Mouse (Mus musculus) cerebellum, adult 2 months (tissue): ENCODE results near the gene Cdrt4. TPM values are rescaled to one million over a fixed set of nuclear protein-coding genes. Genes with fewer than 3 reads are reported as not detected.

Experiments used
- DNase-seq, 2 experiments: peaks; one replicate each; pipeline ENCODE4 v3.0.0; 2021
- H3K27ac ChIP-seq: fragments of 200-500 bp; 2 replicates; pipeline ENCODE4 v1.5.1; 2012; ENCODE audit warnings: low read length, control low read depth, inconsistent platforms; ENCODE audit not compliant: insufficient read depth
- H3K27me3 ChIP-seq: fragments of 200-500 bp; 2 replicates; pipeline ENCODE4 v1.6.1; 2012; ENCODE audit warnings: inconsistent platforms, mild to moderate bottlenecking, low read length, moderate library complexity; ENCODE audit not compliant: control insufficient read depth, insufficient read depth
- H3K4me1 ChIP-seq: fragments of 200-500 bp; 2 replicates; pipeline ENCODE4 v1.6.1; 2011; ENCODE audit warnings: low read length; ENCODE audit not compliant: control insufficient read depth, insufficient read depth
- H3K4me3 ChIP-seq: fragments of 200-500 bp; replicated peaks from 2 replicates; pipeline ENCODE3; 2011; ENCODE audit warnings: mild to moderate bottlenecking, low read depth, low read length, control low read depth; ENCODE audit not compliant: insufficient read depth
- CTCF ChIP-seq: fragments of 200-500 bp; IDR thresholded peaks from 2 replicates; pipeline ENCODE4 v1.5.1; 2011; ENCODE audit warnings: low read depth, mild to moderate bottlenecking, control low read depth, low read length, moderate library complexity, borderline replicate concordance; ENCODE audit not compliant: insufficient read depth
- POLR2A ChIP-seq: fragments of 200-500 bp; IDR thresholded peaks from 2 replicates; pipeline ENCODE4 v1.6.1; 2011; ENCODE audit warnings: low read length, control low read depth, borderline replicate concordance; ENCODE audit not compliant: insufficient read depth
- WGBS: fragments of 180-500 bp; shearing (Covaris S2); methylation state at CpG from one replicate; pipeline ENCODE4 v1.1.7; 2018; 5-methylcytosine and 5-hydroxymethylcytosine counted together
- polyA plus RNA-seq: library from polyadenylated mRNA; depleted of rRNA; stranded (reverse); fragments of >200 nt; gene quantifications from 2 replicates; pipeline ENCODE4 v1.2.3, GENCODE M21; 2012

The Cdrt4 gene
- polyA plus RNA-seq, 1 experiment: 0.26 TPM

DNA sequence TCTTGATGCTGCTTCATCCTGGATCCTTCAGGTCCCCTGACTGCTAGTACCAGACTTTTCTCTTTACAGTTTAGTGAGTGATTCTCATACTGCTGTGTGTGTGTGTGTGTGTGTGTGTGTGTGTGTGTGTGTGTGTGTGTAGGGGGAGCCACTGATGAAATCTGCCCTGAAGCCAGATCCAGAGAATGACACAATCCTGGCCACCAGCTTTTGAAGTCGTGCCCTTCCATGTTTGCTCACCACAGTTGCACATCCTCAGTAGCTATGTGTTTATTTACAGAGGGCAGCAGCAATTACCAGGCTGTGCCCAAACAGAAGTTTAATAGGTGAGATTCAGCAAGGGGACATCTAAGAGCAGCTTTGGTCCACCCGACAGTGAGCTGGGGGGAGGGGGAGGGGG is 34.2 kb upstream of the Cdrt4 start:
- 42% methylated on average over 2 of the region's 2 CpGs for WGBS
- no peak for DNase-seq
- Histone ChIP-seq H3K27me3 (no peaks in the 10 kb centered on the region), H3K27ac (no peak overlapping the region), H3K4me1 (no peaks in the 10 kb centered on the region), H3K4me3 (no peak overlapping the region)
- TF ChIP-seq POLR2A: no peak
- no peak for TF ChIP-seq CTCF

DNA sequence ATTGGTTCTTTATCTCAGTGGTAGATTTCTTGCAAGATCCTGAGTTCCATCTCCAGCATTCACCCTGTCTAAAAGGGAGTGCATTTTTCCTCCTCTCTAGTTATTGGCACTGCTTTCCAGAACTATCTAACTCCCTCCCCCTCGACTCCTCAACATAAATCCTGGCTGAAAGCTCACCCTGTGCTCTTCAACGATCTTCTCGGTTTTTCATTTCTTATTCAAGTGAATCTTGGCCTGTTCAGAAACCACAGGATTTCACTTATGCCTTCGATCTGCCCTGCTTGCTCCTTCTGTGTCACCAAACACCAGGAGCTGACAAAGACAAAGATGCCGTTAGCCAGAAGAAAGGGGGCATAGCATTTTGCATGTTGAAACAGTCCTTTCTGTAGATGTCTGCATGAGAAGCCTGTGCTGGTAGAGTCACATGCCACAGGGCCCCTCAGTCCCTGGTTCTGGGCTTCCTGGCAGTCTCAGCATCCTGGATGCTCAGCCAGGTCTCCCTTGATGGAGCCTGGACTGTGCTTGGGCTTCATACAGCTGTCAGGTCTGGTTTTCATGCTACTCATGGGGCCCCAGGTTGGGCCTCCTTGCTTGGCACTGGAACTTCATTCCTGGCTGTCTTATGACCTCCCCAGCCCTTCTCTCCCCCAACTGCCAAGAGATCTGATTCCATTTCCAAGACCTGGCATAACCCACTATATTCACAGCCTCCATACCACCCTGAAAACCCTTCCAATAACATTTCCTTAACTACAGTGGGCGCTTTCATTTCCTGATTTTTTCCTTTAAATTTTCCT is 30.8 kb upstream of the Cdrt4 start:
- Histone ChIP-seq H3K4me3 (no peak overlapping the region), H3K27me3 (no peaks in the 10 kb centered on the region), H3K27ac (no peak overlapping the region), H3K4me1 (no peaks in the 10 kb centered on the region)
- WGBS: 51% methylated on average over 6 of the region's 6 CpGs
- TF ChIP-seq CTCF (no peak), POLR2A (no peak)
- DNase-seq: no peak

DNA sequence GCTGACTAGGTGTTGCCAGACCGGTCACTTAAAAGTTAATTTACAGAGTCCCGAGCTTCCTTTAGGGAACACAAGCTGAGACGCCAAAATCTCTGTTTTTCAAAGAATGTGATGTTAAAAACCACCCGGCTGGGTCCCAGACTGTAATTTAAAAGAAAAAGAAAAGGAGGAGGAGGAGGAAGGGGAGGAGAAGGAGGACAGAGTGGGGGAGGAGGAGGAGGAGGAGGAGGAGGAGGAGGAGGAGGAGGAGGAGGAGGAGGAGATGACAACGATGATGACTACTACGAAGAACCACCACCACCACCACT is 30.3 kb upstream of the Cdrt4 start:
- WGBS: 11% methylated on average over 6 of the region's 6 CpGs
- Histone ChIP-seq H3K4me3 (peak overlapping the region; percentile 42), H3K4me1 (no peaks in the 10 kb centered on the region), H3K27me3 (no peaks in the 10 kb centered on the region), H3K27ac (no peak overlapping the region)
- TF ChIP-seq POLR2A (no peak), CTCF (no peak)
- DNase-seq: no peak

DNA sequence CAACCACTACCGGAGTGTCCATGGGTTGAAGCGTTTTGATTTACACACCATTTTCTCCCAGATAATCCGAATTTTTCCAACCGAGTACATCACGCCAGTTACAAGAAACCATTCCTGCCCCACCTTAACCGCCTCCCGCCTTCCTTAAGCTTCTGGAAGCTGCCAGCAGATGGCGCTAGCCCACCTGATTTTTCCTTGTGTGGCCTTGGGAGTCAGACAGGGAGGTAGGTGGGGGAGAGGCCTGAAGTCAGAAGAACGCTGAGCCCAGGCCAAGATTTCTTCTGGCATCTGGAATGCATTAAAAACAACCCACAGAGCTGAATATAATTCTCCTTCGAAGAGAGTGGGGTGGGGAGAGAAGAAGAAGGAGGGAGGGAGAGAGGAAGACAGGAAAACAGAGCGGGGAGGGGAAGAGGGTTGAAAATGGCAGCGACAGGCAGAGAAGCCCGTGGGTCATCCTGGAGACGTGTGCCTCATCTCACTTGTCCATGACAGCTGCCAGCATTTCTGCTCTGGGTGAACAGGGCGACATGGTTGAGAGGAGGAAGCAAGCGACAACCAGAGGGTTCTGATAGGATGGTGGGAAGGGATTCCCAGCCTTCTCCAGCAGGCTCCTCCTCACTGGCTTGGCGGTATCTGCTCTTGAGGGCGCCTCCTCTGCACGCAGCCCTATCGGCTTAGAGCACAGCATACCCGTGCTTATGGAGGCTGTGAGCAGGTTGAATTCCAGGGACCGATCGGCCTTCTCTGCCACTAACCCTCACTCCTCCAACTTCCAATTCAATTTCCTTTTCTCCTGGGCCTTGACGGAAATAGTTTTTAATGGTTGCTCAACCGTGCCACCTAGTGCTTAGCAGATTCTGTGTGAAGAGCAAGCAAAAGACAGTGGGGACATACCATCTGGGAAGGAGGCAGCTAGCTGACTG is 29.7 kb upstream of the Cdrt4 start:
- peak; percentile 83 to 90 for DNase-seq
- 18% methylated on average over 25 of the region's 25 CpGs for WGBS
- H3K4me1 ChIP-seq: no peaks in the 10 kb centered on the region
- H3K27me3 ChIP-seq: no peaks in the 10 kb centered on the region
- H3K4me3 ChIP-seq: peak overlapping the region; percentile 42
- no peak overlapping the region for H3K27ac ChIP-seq
- peak; percentile 94 for TF ChIP-seq CTCF
- no peak for TF ChIP-seq POLR2A

DNA sequence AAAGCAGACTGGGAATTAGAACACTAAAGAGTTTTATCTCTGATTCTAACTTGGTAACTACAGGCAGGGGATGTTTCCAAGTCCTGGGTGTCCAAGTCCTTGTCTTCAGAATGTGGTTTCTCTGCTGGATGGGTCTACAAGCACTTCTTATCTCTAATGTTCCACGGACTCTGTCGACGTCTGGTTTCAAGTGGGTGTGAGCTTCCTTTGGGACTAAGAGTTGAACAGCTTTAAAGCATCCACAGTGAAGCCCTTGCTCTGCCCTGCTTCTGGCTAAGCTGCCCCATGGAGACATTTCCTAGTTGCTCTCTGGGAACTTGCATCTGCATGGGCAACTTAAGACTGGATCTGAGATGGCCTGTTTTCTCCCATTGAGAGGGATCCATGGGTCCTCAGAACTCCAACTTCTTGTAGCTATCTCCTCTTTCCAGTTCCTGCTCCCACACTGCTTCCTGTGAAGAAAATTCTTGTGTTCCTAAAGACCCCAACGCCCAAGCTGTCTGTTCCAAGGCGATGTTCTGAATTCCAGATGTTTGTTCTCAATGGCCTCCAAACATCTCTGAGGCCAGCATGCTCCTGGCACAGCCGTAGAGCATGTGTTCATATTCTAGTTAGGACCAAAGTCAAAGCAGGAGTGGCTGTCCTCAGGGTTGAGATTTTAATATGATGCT is 26.8 kb upstream of the Cdrt4 start:
- Histone ChIP-seq H3K4me3 (no peak overlapping the region), H3K4me1 (no peaks in the 10 kb centered on the region), H3K27ac (no peak overlapping the region), H3K27me3 (no peaks in the 10 kb centered on the region)
- TF ChIP-seq CTCF (no peak), POLR2A (no peak)
- WGBS: 91% methylated on average over 6 of the region's 6 CpGs
- DNase-seq: no peak

DNA sequence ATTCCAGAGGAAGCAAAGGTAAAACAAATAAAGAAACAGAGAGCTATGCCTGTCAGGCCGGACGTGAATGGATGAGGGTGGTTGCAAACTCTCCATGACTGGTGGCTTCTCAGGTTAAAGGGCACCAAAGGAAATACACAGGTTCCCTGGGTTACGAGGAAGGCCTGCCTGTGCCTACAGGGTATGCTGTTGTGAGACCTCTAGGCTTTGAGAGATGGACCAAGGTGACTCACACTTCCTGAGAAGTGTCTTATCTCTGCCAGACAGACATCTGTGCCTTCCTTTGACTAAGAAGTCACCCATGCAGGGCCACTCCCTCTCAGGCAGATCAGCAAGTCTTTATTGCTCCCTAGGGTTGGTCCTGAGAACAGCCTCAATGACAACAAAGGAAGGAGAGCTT is 21.2 kb upstream of the Cdrt4 start:
- DNase-seq: no peak
- WGBS: 89% methylated on average over 3 of the region's 3 CpGs
- Histone ChIP-seq H3K4me1 (no peaks in the 10 kb centered on the region), H3K4me3 (no peak overlapping the region), H3K27ac (no peak overlapping the region), H3K27me3 (no peaks in the 10 kb centered on the region)
- TF ChIP-seq POLR2A: no peak

DNA sequence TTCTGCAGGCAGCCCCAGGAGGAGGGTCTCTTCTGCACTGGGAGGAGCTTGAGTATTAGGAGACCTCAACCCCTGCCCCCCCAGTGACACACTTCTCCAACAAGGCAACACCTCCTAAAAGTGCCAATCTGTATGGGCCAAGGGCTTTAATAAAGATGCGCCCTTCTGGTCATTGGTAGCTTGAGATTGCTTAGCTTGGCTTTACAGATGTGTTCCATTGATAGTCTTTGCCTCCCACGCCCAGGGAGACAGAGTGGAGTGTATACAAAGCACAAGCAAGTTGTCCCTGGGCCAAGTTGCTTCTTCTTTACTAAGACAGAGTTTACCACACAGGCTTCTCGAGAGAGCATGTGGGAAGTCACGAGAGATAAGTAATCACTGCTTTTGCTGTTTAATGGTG is 20.4 kb upstream of the Cdrt4 start:
- TF ChIP-seq POLR2A (no peak), CTCF (no peak)
- no peak for DNase-seq
- Histone ChIP-seq H3K4me3 (no peak overlapping the region), H3K4me1 (no peaks in the 10 kb centered on the region), H3K27ac (no peak overlapping the region), H3K27me3 (no peaks in the 10 kb centered on the region)
- 86% methylated on average over 4 of the region's 4 CpGs for WGBS

DNA sequence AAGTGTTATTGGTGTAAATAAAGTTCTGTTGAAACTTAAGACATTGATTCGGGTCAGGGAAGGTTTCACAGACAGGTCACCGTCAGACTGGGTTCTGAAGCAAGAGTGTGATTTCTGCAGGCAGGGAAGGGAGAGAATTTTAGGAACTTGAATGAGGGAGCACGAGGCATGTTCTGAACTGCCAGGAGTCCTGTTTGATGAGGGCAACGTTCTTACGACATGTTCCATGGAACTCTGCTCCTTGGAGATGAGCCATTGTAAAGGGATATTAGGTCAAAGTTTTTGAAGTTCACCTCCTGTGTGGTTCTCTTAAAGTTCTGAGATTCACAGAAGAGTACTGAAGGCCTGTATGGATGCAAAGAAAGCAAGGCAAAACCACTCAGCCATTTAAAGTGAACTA is 19.9 kb upstream of the Cdrt4 start:
- no peak overlapping the region for H3K4me3 ChIP-seq
- no peaks in the 10 kb centered on the region for H3K4me1 ChIP-seq
- no peaks in the 10 kb centered on the region for H3K27me3 ChIP-seq
- no peak overlapping the region for H3K27ac ChIP-seq
- no peak for TF ChIP-seq CTCF
- no peak for TF ChIP-seq POLR2A
- DNase-seq: no peak
- 89% methylated on average over 5 of the region's 5 CpGs for WGBS
